9 mouse cellular contexts compared by ENCODE assay signal in genomic region chr4:149793156-149794009, GRCm38 (mm10). TPM values are rescaled to one million over a fixed set of nuclear protein-coding genes. Genes with fewer than 3 reads are reported as not detected.
A peak's percentile ranks its signal among the peaks of the same experiment; 100 is the strongest.
DNase-seq lines count a peak whose midpoint lies in the region; ATAC-seq and TF ChIP-seq lines count a peak whose summit lies in the region.
"Had no signal": no experiment of that assay in that cellular context is flagged by ENCODE, and none has a peak within 500 bp of the region (broad histone marks: within the 10 kb centered on the region; RNA-seq: fewer than 3 reads in every experiment).

No protein-coding gene starts in this region.

- H3K4me1 ChIP-seq in thymus, adult 2 months (replicated peaks; ENCODE audit: control insufficient read depth, insufficient read depth, low read length), result peaks cover 5% of the 10 kb centered on the region

- H3K27me3 ChIP-seq in thymus, adult 2 months (ENCODE audit: control insufficient read depth, insufficient read depth, low read length), result no peaks in the 10 kb centered on the region
- H3K27me3 ChIP-seq: liver, embryonic 13.5 days had no signal

- H3K4me3 ChIP-seq in thymus, adult 2 months (ENCODE audit: control insufficient read depth, insufficient read depth, low read length), result no peak overlapping the region
- H3K4me3 ChIP-seq: liver, embryonic 13.5 days had no signal

- no peak for TF ChIP-seq CTCF in thymus, adult 2 months (IDR thresholded peaks at IDR 0.05; ENCODE audit: borderline replicate concordance, control insufficient read depth, extremely low read depth, insufficient read depth, low read length, poor library complexity)

- peak; percentile 42 for DNase-seq in embryo, embryonic 10 days (ENCODE audit: low spot score)
- DNase-seq in embryo, embryonic 9.5 days (ENCODE audit: extremely low spot score), result no peak
- DNase-seq in thymus, adult 2 months, result peak; percentile 70
- DNase-seq in thymus, adult 18-20 months, result no peak
- DNase-seq in kidney, postnatal 4 days, result peak; percentile 53 to 63
- DNase-seq in right cerebral cortex, postnatal 36 days (ENCODE audit: low spot score in 2 of 2), result no peak
- DNase-seq: liver, embryonic 13.5 days had no signal

- WGBS in thymus, adult 2 months, result 37% methylated on average over 13 of the region's 13 CpGs

- H3K27ac ChIP-seq in thymus, adult 2 months (ENCODE audit: control insufficient read depth, insufficient read depth, low read length), result no peak overlapping the region
- H3K27ac ChIP-seq: liver, embryonic 13.5 days had no signal

- H3K36me3 ChIP-seq in thymus, adult 2 months (ENCODE audit: control insufficient read depth, insufficient read depth, low read length), result no peaks in the 10 kb centered on the region
- H3K36me3 ChIP-seq: liver, embryonic 13.5 days had no signal

- TF ChIP-seq POLR2A in thymus, adult 2 months (IDR thresholded peaks at IDR 0.05; ENCODE audit: control insufficient read depth, extremely low read depth, insufficient read depth, low read length, poor library complexity), result no peak

- no peak for ATAC-seq in megakaryocyte-erythroid progenitor cell, adult 5-6 weeks (replicated peaks; ENCODE audit: low FRiP score, low TSS enrichment, poor library complexity, severe bottlenecking)
- ATAC-seq in granulocyte monocyte progenitor cell, adult 5-6 weeks (replicated peaks; ENCODE audit: poor library complexity, severe bottlenecking), result no peak

RNA-seq across cellular contexts. Expression of gene Slc25a33, which starts 19.3 kb away (rescaled TPM):
- 7.2 and 7.3 TPM in 2 replicates for polyA plus RNA-seq in thymus, adult 2 months (2012; rRNA removed)
- total RNA-seq in megakaryocyte-erythroid progenitor cell, adult 5-6 weeks (2014; fragmentation: Nextera tagmentation), result 8.1 and 9.5 TPM in 2 replicates
- 9.3 and 16.3 TPM in 2 replicates for total RNA-seq in megakaryocyte-erythroid progenitor cell, adult 5-6 weeks (2017)
- total RNA-seq in granulocyte monocyte progenitor cell, adult 5-6 weeks (2014; fragmentation: Nextera tagmentation), result 1.6 and 5.8 TPM in 2 replicates
- 3.9 and 5.2 TPM in 2 replicates for total RNA-seq in granulocyte monocyte progenitor cell, adult 5-6 weeks (2017)

RNA-seq across cellular contexts. Expression of gene Tmem201, which starts 55.5 kb away (rescaled TPM):
- 71.7 and 79.0 TPM in 2 replicates for polyA plus RNA-seq in thymus, adult 2 months (2012; rRNA removed)
- total RNA-seq in megakaryocyte-erythroid progenitor cell, adult 5-6 weeks (2014; fragmentation: Nextera tagmentation), result 22.9 and 24.1 TPM in 2 replicates
- total RNA-seq in megakaryocyte-erythroid progenitor cell, adult 5-6 weeks (2017), result 6.4 and 8.1 TPM in 2 replicates
- total RNA-seq in granulocyte monocyte progenitor cell, adult 5-6 weeks (2014; fragmentation: Nextera tagmentation), result 14.0 and 17.6 TPM in 2 replicates
- total RNA-seq in granulocyte monocyte progenitor cell, adult 5-6 weeks (2017), result 7.1 and 7.5 TPM in 2 replicates

Comparison
In these comparisons a context has a peak if more than half of its experiments do, and no peak if none do; other contexts are left out.
1. DNase-seq: peak in embryo, embryonic 10 days (single experiment), thymus, adult 2 months (single experiment) and kidney, postnatal 4 days (2 of 2); none in embryo, embryonic 9.5 days (single experiment), thymus, adult 18-20 months (0 of 2) and right cerebral cortex, postnatal 36 days (0 of 2).